Mouse (Mus musculus): ENCODE measurements around the gene 1700037H04Rik. TPM values are rescaled to one million over a fixed set of nuclear protein-coding genes. Genes with fewer than 3 reads are reported as not detected.

1700037H04Rik gene
- total RNA-seq, 1 experiment, result 61.6 TPM

GRCm38 (mm10) chr2:131159491-131159910 lies 380 bp downstream of the 1700037H04Rik start:
- H3K9ac ChIP-seq (ENCODE audit: insufficient read depth, low read depth, low read length, poor library complexity, severe bottlenecking), result peak overlapping the region; percentile 85
- no peak for TF ChIP-seq HCFC1 (IDR thresholded peaks at IDR 0.05; ENCODE audit: borderline replicate concordance, insufficient read depth, low read length)
- no peak for TF ChIP-seq CHD2 (IDR thresholded peaks at IDR 0.05; ENCODE audit: low read depth, low read length)
- no peak for TF ChIP-seq ZC3H11A (IDR thresholded peaks at IDR 0.05; ENCODE audit: borderline replicate concordance, low read depth, low read length)
- no peak for TF ChIP-seq MAFK (IDR thresholded peaks at IDR 0.05; ENCODE audit: insufficient read depth, low read depth, low read length)
- TF ChIP-seq ZNF384 (IDR thresholded peaks at IDR 0.05; ENCODE audit: low read depth, low read length), result no peak
- DNase-seq (ENCODE audit: low read depth, low spot score), result no peak
- H3K27ac ChIP-seq (ENCODE audit: insufficient read depth, low read depth, low read length, poor library complexity, severe bottlenecking), result no peak overlapping the region; the same call in 1 of the 2 replicates
- peaks cover 0 to 6% of the 10 kb centered on the region in 2 experiments; a peak in 1 of 4 replicates for H3K4me1 ChIP-seq (ENCODE audit: control insufficient read depth in 2 of 2, insufficient read depth in 2 of 2, low read length in 2 of 2, poor library complexity in 1 of 2)
- peak overlapping the region; percentile 80 to 82 for H3K4me3 ChIP-seq (ENCODE audit: insufficient read depth in 1 of 2, low read depth in 1 of 2, low read length in 2 of 2, poor library complexity in 1 of 2, severe bottlenecking in 1 of 2)
- in situ Hi-C loops (cut with MboI; ENCODE audit: low sequenced_read_pairs in 2 of 2, unreplicated experiment in 2 of 2), result no loop called here
- H3K36me3 ChIP-seq (ENCODE audit: control insufficient read depth, insufficient read depth, low read length, poor library complexity, severe bottlenecking), result peaks cover 4% of the 10 kb centered on the region
- no peaks in the 10 kb centered on the region for H3K9me3 ChIP-seq (ENCODE audit: control insufficient read depth, insufficient read depth, low read depth, low read length)

GRCm38 (mm10) chr2:131156987-131157386 lies 2.9 kb downstream of the 1700037H04Rik start:
- TF ChIP-seq ZC3H11A (IDR thresholded peaks at IDR 0.05; ENCODE audit: borderline replicate concordance, low read depth, low read length), result no peak
- no peak for TF ChIP-seq HCFC1 (IDR thresholded peaks at IDR 0.05; ENCODE audit: borderline replicate concordance, insufficient read depth, low read length)
- TF ChIP-seq ZNF384 (IDR thresholded peaks at IDR 0.05; ENCODE audit: low read depth, low read length), result no peak
- TF ChIP-seq CHD2 (IDR thresholded peaks at IDR 0.05; ENCODE audit: low read depth, low read length), result no peak
- no peak for TF ChIP-seq MAFK (IDR thresholded peaks at IDR 0.05; ENCODE audit: insufficient read depth, low read depth, low read length)
- no peak overlapping the region for H3K9ac ChIP-seq (ENCODE audit: insufficient read depth, low read depth, low read length, poor library complexity, severe bottlenecking)
- peaks cover 3 to 16% of the 10 kb centered on the region in 2 experiments for H3K4me1 ChIP-seq (ENCODE audit: control insufficient read depth in 2 of 2, insufficient read depth in 2 of 2, low read length in 2 of 2, poor library complexity in 1 of 2)
- no peak overlapping the region for H3K27ac ChIP-seq (ENCODE audit: insufficient read depth, low read depth, low read length, poor library complexity, severe bottlenecking)
- no peak overlapping the region for H3K4me3 ChIP-seq (ENCODE audit: insufficient read depth in 1 of 2, low read depth in 1 of 2, low read length in 2 of 2, poor library complexity in 1 of 2, severe bottlenecking in 1 of 2)
- DNase-seq (ENCODE audit: low read depth, low spot score), result no peak
- H3K36me3 ChIP-seq (ENCODE audit: control insufficient read depth, insufficient read depth, low read length, poor library complexity, severe bottlenecking), result peaks cover 8% of the 10 kb centered on the region
- in situ Hi-C loops (cut with MboI; ENCODE audit: low sequenced_read_pairs in 2 of 2, unreplicated experiment in 2 of 2), result no loop called here
- no peaks in the 10 kb centered on the region for H3K9me3 ChIP-seq (ENCODE audit: control insufficient read depth, insufficient read depth, low read depth, low read length)

GRCm38 (mm10) chr2:131154036-131154435 lies 5.8 kb downstream of the 1700037H04Rik start:
- TF ChIP-seq MAFK (IDR thresholded peaks at IDR 0.05; ENCODE audit: insufficient read depth, low read depth, low read length), result no peak
- TF ChIP-seq CHD2 (IDR thresholded peaks at IDR 0.05; ENCODE audit: low read depth, low read length), result no peak
- no peak for TF ChIP-seq ZC3H11A (IDR thresholded peaks at IDR 0.05; ENCODE audit: borderline replicate concordance, low read depth, low read length)
- TF ChIP-seq HCFC1 (IDR thresholded peaks at IDR 0.05; ENCODE audit: borderline replicate concordance, insufficient read depth, low read length), result no peak
- no peak for TF ChIP-seq ZNF384 (IDR thresholded peaks at IDR 0.05; ENCODE audit: low read depth, low read length)
- H3K4me1 ChIP-seq (ENCODE audit: control insufficient read depth in 2 of 2, insufficient read depth in 2 of 2, low read length in 2 of 2, poor library complexity in 1 of 2), result peaks cover 7 to 21% of the 10 kb centered on the region in 2 experiments
- H3K9ac ChIP-seq (ENCODE audit: insufficient read depth, low read depth, low read length, poor library complexity, severe bottlenecking), result no peak overlapping the region
- H3K36me3 ChIP-seq (ENCODE audit: control insufficient read depth, insufficient read depth, low read length, poor library complexity, severe bottlenecking), result peaks cover 21% of the 10 kb centered on the region
- no peaks in the 10 kb centered on the region for H3K9me3 ChIP-seq (ENCODE audit: control insufficient read depth, insufficient read depth, low read depth, low read length)
- in situ Hi-C loops (cut with MboI; ENCODE audit: low sequenced_read_pairs in 2 of 2, unreplicated experiment in 2 of 2), result no loop called here
- DNase-seq (ENCODE audit: low read depth, low spot score), result no peak
- no peak overlapping the region for H3K27ac ChIP-seq (ENCODE audit: insufficient read depth, low read depth, low read length, poor library complexity, severe bottlenecking)
- H3K4me3 ChIP-seq (ENCODE audit: insufficient read depth in 1 of 2, low read depth in 1 of 2, low read length in 2 of 2, poor library complexity in 1 of 2, severe bottlenecking in 1 of 2), result no peak overlapping the region

- Histone ChIP-seq H3K4me1 (ENCODE audit: control insufficient read depth in 2 of 2, insufficient read depth in 2 of 2, low read length in 2 of 2, poor library complexity in 1 of 2) (peaks cover 7 to 15% of the 10 kb centered on the region in 2 experiments), H3K27ac (ENCODE audit: insufficient read depth, low read depth, low read length, poor library complexity, severe bottlenecking) (peak overlapping the region; percentile 56; the same call in 1 of the 2 replicates), H3K9ac (ENCODE audit: insufficient read depth, low read depth, low read length, poor library complexity, severe bottlenecking) (no peak overlapping the region), H3K9me3 (ENCODE audit: control insufficient read depth, insufficient read depth, low read depth, low read length) (no peaks in the 10 kb centered on the region), H3K36me3 (ENCODE audit: control insufficient read depth, insufficient read depth, low read length, poor library complexity, severe bottlenecking) (peaks cover 32% of the 10 kb centered on the region), H3K4me3 (ENCODE audit: insufficient read depth in 1 of 2, low read depth in 1 of 2, low read length in 2 of 2, poor library complexity in 1 of 2, severe bottlenecking in 1 of 2) (no peak overlapping the region)
- TF ChIP-seq HCFC1 (IDR thresholded peaks at IDR 0.05; ENCODE audit: borderline replicate concordance, insufficient read depth, low read length) (no peak), MAFK (IDR thresholded peaks at IDR 0.05; ENCODE audit: insufficient read depth, low read depth, low read length) (no peak), ZC3H11A (IDR thresholded peaks at IDR 0.05; ENCODE audit: borderline replicate concordance, low read depth, low read length) (no peak)
- DNase-seq (ENCODE audit: low read depth, low spot score), result no peak
- in situ Hi-C loops (cut with MboI; ENCODE audit: low sequenced_read_pairs in 2 of 2, unreplicated experiment in 2 of 2), result no loop called here
Observed at GRCm38 (mm10) chr2:131152166-131152730, 7.6 kb downstream of the 1700037H04Rik start.

All from ES-E14 (cell line).